Mouse (Mus musculus) forebrain, embryonic 12.5 days (tissue): ENCODE data around the gene Gm21800. TPM values are rescaled to one million over a fixed set of nuclear protein-coding genes. Genes with fewer than 3 reads are reported as not detected.
"Not testable (repeated sequence)": the region's sequence is repeated elsewhere in the genome, so short reads cannot be mapped to it uniquely, and the experiment has no call there.

Source experiments
- ATAC-seq: fragments of 200-750 bp; cut with Nextera tagmentation; 2 replicates; pipeline ENCODE4 v1.8.0; 2017; ENCODE audit warnings: moderate TSS enrichment; ENCODE audit not compliant: low FRiP score
- H3K27ac ChIP-seq: fragments of 300-500 bp; sonication (generic); 2 replicates; pipeline ENCODE4 v1.5.1; 2016; ENCODE audit warnings: mild to moderate bottlenecking
- H3K27me3 ChIP-seq: fragments of 300-500 bp; sonication (generic); 2 replicates; pipeline ENCODE4 v1.6.1; 2016; ENCODE audit warnings: mild to moderate bottlenecking
- H3K36me3 ChIP-seq: fragments of 300-500 bp; sonication (generic); replicated peaks from 2 replicates; pipeline ENCODE4 v1.6.1; 2016; ENCODE audit warnings: mild to moderate bottlenecking
- H3K4me1 ChIP-seq: fragments of 300-500 bp; sonication (generic); 2 replicates; pipeline ENCODE4 v1.6.1; 2016
- H3K4me2 ChIP-seq: fragments of 300-500 bp; sonication (generic); 2 replicates; pipeline ENCODE4 v1.6.1; 2016; ENCODE audit warnings: mild to moderate bottlenecking, moderate library complexity
- H3K4me3 ChIP-seq: fragments of 300-500 bp; sonication (generic); replicated peaks from 2 replicates; pipeline ENCODE4 v1.5.1; 2016; ENCODE audit warnings: mild to moderate bottlenecking
- H3K9ac ChIP-seq: fragments of 300-500 bp; sonication (generic); 2 replicates; pipeline ENCODE4 v1.6.1; 2016; ENCODE audit warnings: mild to moderate bottlenecking
- H3K9me3 ChIP-seq: fragments of 300-500 bp; sonication (generic); 2 replicates; pipeline ENCODE4 v1.6.1; 2016
- WGBS: fragments of 180-500 bp; shearing (Covaris S2); methylation state at CpG from one replicate; pipeline ENCODE4 v1.1.7; 2016; 5-methylcytosine and 5-hydroxymethylcytosine counted together
- polyA plus RNA-seq: library from polyadenylated mRNA; unstranded; fragments of >200 nt; fragmentation: Nextera tagmentation; extraction: Ambion mirVana; gene quantifications from 2 replicates; pipeline ENCODE4 v1.2.1, GENCODE M21; 2016

The Gm21800 gene
- not detected in 2 replicates for polyA plus RNA-seq

GRCm38 (mm10) chrY:41406198-41406597 lies at the start of gene Gm21800:
Gene Gm21800 (plus strand): TSS chrY:41406498.
- H3K4me1 ChIP-seq, H3K4me3 ChIP-seq, H3K36me3 ChIP-seq, H3K4me2 ChIP-seq, ATAC-seq, H3K9ac ChIP-seq, H3K27me3 ChIP-seq, H3K27ac ChIP-seq, H3K9me3 ChIP-seq: not testable (repeated sequence)
- WGBS: 50% methylated on average over 1 of the region's 3 CpGs
